Mouse (Mus musculus) limb, embryonic 13.5 days (tissue): Measurements from ENCODE around the gene Rbfox1. TPM values are rescaled to one million over a fixed set of nuclear protein-coding genes. Genes with fewer than 3 reads are reported as not detected.

Source experiments
- ATAC-seq: fragments of 200-750 bp; cut with Nextera tagmentation; 2 replicates; pipeline ENCODE4 v1.8.0; 2017; ENCODE audit warnings: low read depth, moderate number of reproducible peaks, moderate TSS enrichment; ENCODE audit not compliant: low FRiP score
- H3K27ac ChIP-seq: fragments of 300-500 bp; sonication (generic); 2 replicates; pipeline ENCODE4 v1.5.1; 2015; ENCODE audit warnings: inconsistent platforms, mild to moderate bottlenecking, moderate library complexity
- H3K27me3 ChIP-seq: fragments of 300-500 bp; sonication (generic); 2 replicates; pipeline ENCODE4 v1.6.1; 2015; ENCODE audit warnings: mild to moderate bottlenecking, inconsistent platforms
- H3K36me3 ChIP-seq: fragments of 300-500 bp; sonication (generic); 2 replicates; pipeline ENCODE4 v1.6.1; 2015; ENCODE audit warnings: inconsistent platforms, mild to moderate bottlenecking, moderate library complexity
- H3K4me1 ChIP-seq: fragments of 300-500 bp; sonication (generic); 2 replicates; pipeline ENCODE4 v1.6.1; 2015; ENCODE audit warnings: inconsistent platforms
- H3K4me2 ChIP-seq: fragments of 300-500 bp; sonication (generic); replicated peaks from 2 replicates; pipeline ENCODE4 v1.6.1; 2015; ENCODE audit warnings: inconsistent platforms, mild to moderate bottlenecking, moderate library complexity
- H3K4me3 ChIP-seq: fragments of 300-500 bp; sonication (generic); 2 replicates; pipeline ENCODE4 v1.5.1; 2015; ENCODE audit warnings: moderate library complexity, mild to moderate bottlenecking, inconsistent platforms
- H3K9ac ChIP-seq: fragments of 300-500 bp; sonication (generic); 2 replicates; pipeline ENCODE4 v1.6.1; 2015; ENCODE audit warnings: mild to moderate bottlenecking, inconsistent platforms
- H3K9me3 ChIP-seq: fragments of 300-500 bp; sonication (generic); 2 replicates; pipeline ENCODE4 v1.6.1; 2016; ENCODE audit warnings: inconsistent platforms
- WGBS: fragments of 180-500 bp; shearing (Covaris S2); methylation state at CpG from one replicate; pipeline ENCODE4 v1.1.7; 2015; 5-methylcytosine and 5-hydroxymethylcytosine counted together
- polyA plus RNA-seq: library from polyadenylated mRNA; unstranded; fragments of >200 nt; fragmentation: Nextera tagmentation; extraction: Ambion mirVana; gene quantifications from 2 replicates; pipeline ENCODE4 v1.2.1, GENCODE M21; 2015

Gene Rbfox1
- polyA plus RNA-seq, 1 experiment from 2014 or later = 4.1 TPM

- 26% methylated on average over 3 of the region's 3 CpGs for WGBS
- no peaks in the 10 kb centered on the region for H3K36me3 ChIP-seq
- no peak overlapping the region for H3K4me2 ChIP-seq
- no peaks in the 10 kb centered on the region for H3K9me3 ChIP-seq
- H3K4me1 ChIP-seq = 0 out of 2 replicates have a peak, but pooled peaks cover 11% of the 10 kb centered on the region
- no peak overlapping the region for H3K27ac ChIP-seq
- H3K9ac ChIP-seq = no peak overlapping the region
- H3K27me3 ChIP-seq = 0 out of 2 replicates have a peak, but pooled peaks cover 5% of the 10 kb centered on the region
- H3K4me3 ChIP-seq = no peak overlapping the region
- ATAC-seq = no peak
Observed at GRCm38 (mm10) chr16:6479616-6480410, 594.7 kb downstream of the Rbfox1 start.

- Histone ChIP-seq H3K4me1 (0 out of 2 replicates have a peak, but pooled peaks cover 11% of the 10 kb centered on the region), H3K4me3 (no peak overlapping the region), H3K36me3 (no peaks in the 10 kb centered on the region), H3K9ac (no peak overlapping the region), H3K4me2 (no peak overlapping the region), H3K27me3 (0 out of 2 replicates have a peak, but pooled peaks cover 5% of the 10 kb centered on the region), H3K9me3 (no peaks in the 10 kb centered on the region), H3K27ac (no peak overlapping the region)
- WGBS = 11% methylated on average over 5 of the region's 5 CpGs
- ATAC-seq = no peak
Observed at GRCm38 (mm10) chr16:6480411-6480728, 595.2 kb downstream of the Rbfox1 start.

DNA sequence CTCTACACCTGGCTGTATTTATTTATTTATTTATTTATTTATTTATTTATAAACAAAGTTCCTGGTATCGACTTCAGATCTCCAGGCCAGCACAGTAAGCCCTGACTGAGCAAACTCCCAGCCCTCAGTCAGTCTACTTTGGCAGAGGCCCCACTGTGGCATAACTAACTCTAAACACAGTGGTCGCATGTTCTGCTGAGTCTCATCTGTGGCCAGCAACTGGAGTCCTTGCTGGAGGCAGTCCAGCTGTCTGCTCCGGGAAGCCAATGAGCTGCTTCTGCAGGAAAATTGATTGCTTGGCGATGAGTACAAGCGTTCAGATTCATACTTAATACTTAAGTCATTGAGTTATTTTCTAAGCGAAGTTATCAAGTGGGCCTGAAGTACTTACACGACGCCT is 598.5 kb downstream of the Rbfox1 start:
- Histone ChIP-seq H3K4me2 (no peak overlapping the region), H3K27ac (no peak overlapping the region), H3K4me3 (no peak overlapping the region), H3K27me3 (0 out of 2 replicates have a peak, but pooled peaks cover 5% of the 10 kb centered on the region), H3K36me3 (no peaks in the 10 kb centered on the region), H3K9me3 (no peaks in the 10 kb centered on the region), H3K9ac (no peak overlapping the region), H3K4me1 (0 out of 2 replicates have a peak, but pooled peaks cover 11% of the 10 kb centered on the region)
- ATAC-seq = no peak
- WGBS = 76% methylated on average over 8 of the region's 8 CpGs

DNA sequence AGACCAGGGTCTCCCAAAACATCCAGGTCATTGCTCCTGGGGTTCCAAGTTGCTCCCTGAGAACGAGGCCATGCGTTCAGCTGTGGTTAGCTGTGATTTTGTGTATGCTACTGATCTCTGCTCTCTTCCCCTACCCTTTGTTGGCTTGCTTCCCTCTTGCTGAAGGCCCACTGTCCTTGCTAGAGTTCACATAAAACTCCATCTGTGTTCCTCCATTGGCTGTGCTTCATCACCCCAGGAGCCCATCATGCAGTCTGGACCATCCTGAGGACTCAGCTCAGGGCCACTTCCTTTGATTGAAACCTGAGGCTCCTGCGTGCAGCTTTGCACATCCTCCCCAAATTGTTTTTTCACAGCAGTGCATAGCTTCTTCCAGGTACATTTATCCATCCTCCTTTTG is 600.5 kb downstream of the Rbfox1 start:
- Histone ChIP-seq H3K27ac (no peak overlapping the region), H3K27me3 (0 out of 2 replicates have a peak, but pooled peaks cover 5% of the 10 kb centered on the region), H3K4me3 (no peak overlapping the region), H3K36me3 (no peaks in the 10 kb centered on the region), H3K9ac (no peak overlapping the region), H3K9me3 (no peaks in the 10 kb centered on the region), H3K4me1 (no peaks in the 10 kb centered on the region), H3K4me2 (no peak overlapping the region)
- no peak for ATAC-seq
- 81% methylated on average over 3 of the region's 3 CpGs for WGBS

GRCm38 (mm10) chr16:6502219-6502618 is 617.1 kb downstream of the Rbfox1 start:
- Histone ChIP-seq H3K4me1 (no peaks in the 10 kb centered on the region), H3K27me3 (0 out of 2 replicates have a peak, but pooled peaks cover 4% of the 10 kb centered on the region), H3K9me3 (no peaks in the 10 kb centered on the region), H3K4me3 (no peak overlapping the region), H3K9ac (no peak overlapping the region), H3K36me3 (no peaks in the 10 kb centered on the region), H3K4me2 (no peak overlapping the region), H3K27ac (no peak overlapping the region)
- 27% methylated on average over 8 of the region's 8 CpGs for WGBS
- ATAC-seq = no peak

GRCm38 (mm10) chr16:6503573-6504331 is 618.6 kb downstream of the Rbfox1 start:
- Histone ChIP-seq H3K9ac (no peak overlapping the region), H3K4me1 (no peaks in the 10 kb centered on the region), H3K9me3 (no peaks in the 10 kb centered on the region), H3K27ac (no peak overlapping the region), H3K27me3 (0 out of 2 replicates have a peak, but pooled peaks cover 4% of the 10 kb centered on the region), H3K4me2 (no peak overlapping the region), H3K36me3 (no peaks in the 10 kb centered on the region), H3K4me3 (no peak overlapping the region)
- peak; percentile 24; the same call in 1 of the 2 replicates for ATAC-seq
- WGBS = 66% methylated on average over 5 of the region's 5 CpGs

DNA sequence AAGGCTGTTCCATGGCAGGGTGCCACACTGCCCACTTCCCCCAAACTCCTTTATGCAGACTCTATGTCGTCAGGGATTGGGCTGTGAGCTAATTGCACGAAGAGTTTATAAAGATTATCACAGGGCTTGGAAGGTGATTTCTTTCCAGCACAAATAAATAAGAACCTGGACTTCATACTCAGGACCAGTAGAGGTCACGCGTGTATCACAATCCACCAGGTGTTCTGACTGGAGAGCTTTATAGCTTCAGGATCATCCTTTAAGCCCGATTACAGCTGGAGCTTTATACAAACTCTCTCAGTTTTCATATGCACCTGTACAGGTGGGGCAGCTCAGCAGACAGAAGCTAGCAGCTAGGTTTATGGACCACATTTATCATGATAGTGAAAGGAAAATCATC is 623.8 kb downstream of the Rbfox1 start:
- no peak for ATAC-seq
- Histone ChIP-seq H3K9ac (no peak overlapping the region), H3K27me3 (no peaks in the 10 kb centered on the region), H3K27ac (no peak overlapping the region), H3K36me3 (no peaks in the 10 kb centered on the region), H3K9me3 (no peaks in the 10 kb centered on the region), H3K4me1 (no peaks in the 10 kb centered on the region), H3K4me3 (no peak overlapping the region), H3K4me2 (no peak overlapping the region)
- 73% methylated on average over 5 of the region's 5 CpGs for WGBS

DNA sequence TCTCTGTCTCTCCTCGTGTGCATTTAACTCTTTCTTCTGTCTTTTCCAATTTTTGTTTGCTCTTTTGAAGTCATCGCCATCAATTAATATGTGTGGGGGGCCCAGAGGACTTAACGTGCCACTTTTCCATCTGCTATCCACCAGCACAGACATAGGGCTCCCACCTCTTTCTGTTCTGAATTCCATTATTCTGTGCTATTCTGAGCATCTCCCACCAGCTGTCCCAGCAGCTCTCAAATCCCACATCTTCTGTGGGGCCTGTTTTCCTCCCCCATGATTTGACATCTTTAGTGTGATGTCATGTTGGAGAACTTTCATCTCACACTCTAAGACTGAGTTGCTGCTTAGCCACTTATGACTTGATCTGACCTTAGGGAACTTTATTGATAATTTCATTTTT is 634.3 kb downstream of the Rbfox1 start:
- H3K36me3 ChIP-seq = no peaks in the 10 kb centered on the region
- no peaks in the 10 kb centered on the region for H3K27me3 ChIP-seq
- no peak overlapping the region for H3K4me3 ChIP-seq
- 83% methylated on average over 3 of the region's 3 CpGs for WGBS
- no peaks in the 10 kb centered on the region for H3K9me3 ChIP-seq
- no peak overlapping the region for H3K4me2 ChIP-seq
- no peak for ATAC-seq
- H3K9ac ChIP-seq = no peak overlapping the region
- H3K27ac ChIP-seq = no peak overlapping the region
- H3K4me1 ChIP-seq = no peaks in the 10 kb centered on the region

DNA sequence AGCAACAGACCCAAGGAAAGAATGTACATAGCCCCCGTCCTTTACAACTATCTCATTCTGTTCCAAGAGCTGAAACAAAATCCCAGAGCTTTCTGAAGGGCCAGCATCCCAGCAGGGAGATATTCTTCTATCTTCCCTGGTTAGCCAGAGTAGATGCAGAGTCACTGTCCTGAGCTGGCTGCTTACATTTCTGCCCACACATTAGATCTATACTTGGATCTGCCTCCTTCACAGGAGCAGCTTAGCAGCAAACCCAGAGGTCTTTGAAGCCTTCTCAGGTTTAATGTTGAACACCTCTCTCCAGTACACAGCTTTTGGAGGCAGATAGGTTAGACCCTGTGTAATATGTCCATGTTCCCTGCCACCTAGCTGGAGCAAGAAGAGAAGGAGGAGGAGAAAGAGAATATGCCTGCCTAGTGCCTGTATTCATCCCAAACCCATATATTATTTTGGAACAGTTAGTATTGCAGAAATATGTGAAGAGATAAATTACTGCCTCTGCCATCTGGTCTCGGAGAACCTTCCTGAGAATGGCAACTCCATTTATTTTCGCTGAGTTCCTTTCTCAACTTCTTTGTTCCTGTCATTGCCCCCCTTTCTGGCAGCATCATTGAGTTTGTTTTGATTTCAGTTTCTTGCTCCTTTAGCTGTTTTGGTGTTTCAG is 640.5 kb downstream of the Rbfox1 start:
- H3K27ac ChIP-seq = no peak overlapping the region
- no peaks in the 10 kb centered on the region for H3K9me3 ChIP-seq
- H3K27me3 ChIP-seq = no peaks in the 10 kb centered on the region
- H3K36me3 ChIP-seq = no peaks in the 10 kb centered on the region
- H3K4me3 ChIP-seq = no peak overlapping the region
- no peak overlapping the region for H3K4me2 ChIP-seq
- ATAC-seq = no peak
- no peaks in the 10 kb centered on the region for H3K4me1 ChIP-seq
- 72% methylated on average over 3 of the region's 3 CpGs for WGBS
- H3K9ac ChIP-seq = no peak overlapping the region

DNA sequence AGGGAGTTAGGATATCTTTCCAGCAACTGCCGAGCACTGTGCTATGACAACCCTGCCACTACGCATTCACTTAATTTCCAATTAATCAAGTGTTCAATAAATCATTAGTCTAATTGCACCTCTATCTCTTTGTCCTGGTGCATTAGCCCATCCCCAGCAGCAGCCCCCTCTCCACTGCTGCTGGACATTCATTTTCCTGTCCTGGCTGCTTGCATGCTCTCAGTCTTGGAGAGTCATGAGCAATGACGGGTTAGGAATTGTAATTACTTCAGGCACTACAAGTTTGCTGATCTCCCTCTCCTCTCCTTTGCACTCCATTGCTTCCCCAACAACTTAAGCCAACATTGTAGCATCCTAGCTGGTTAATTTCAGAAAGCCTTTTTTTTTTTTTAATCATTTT is 646.3 kb downstream of the Rbfox1 start:
- WGBS = 70% methylated on average over 3 of the region's 3 CpGs
- no peak for ATAC-seq

DNA sequence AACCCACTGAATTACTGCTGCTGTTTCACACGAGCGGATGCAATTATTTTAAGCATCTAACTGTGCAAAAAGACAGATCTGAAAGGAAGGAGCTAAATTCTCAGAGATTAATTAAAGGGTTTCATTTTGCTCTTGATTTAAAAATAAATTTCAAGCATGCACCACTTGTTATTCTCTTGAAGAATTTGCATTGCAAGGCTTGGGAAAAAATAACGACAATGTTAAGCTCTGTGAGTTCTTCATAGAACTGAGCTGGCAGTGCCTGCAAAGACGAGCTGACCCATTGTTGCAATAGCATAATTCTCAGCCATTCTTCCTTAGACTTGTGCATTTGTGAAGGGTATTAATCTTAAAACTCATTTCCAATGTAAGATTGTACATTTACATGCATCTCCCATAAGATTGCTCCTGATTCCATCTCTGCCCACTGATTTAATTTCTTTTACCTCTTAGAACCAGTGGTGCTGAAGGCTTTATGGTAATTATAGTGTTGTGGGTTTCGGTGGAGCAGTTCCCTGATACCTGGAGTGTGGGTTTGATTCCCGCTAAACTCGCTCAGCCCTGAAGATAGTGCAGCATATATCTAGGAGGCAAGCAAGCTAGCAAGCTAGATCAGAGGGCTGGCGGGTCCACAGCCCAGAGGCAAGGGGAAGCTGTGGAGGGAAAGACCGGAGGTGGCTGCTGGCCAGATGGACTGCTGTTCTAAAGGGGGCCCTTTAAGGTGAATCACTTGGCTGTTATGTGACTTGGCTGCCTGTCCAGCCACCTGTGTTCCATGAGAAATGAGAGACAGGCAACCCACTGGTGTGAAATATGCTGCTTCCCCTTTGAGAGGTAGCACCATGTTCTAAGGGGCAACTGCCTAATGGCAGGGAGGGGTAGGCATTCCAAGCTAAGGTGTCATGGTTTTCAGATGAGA is 647.2 kb downstream of the Rbfox1 start:
- Histone ChIP-seq H3K27me3 (no peaks in the 10 kb centered on the region), H3K36me3 (no peaks in the 10 kb centered on the region), H3K9ac (no peak overlapping the region), H3K4me3 (no peak overlapping the region), H3K4me1 (no peaks in the 10 kb centered on the region), H3K9me3 (no peaks in the 10 kb centered on the region), H3K27ac (no peak overlapping the region), H3K4me2 (no peak overlapping the region)
- WGBS = 68% methylated on average over 9 of the region's 9 CpGs
- ATAC-seq = no peak

More for the DNA sequence above, 646.3 kb downstream of the Rbfox1 start:
- Histone ChIP-seq H3K9me3 (no peaks in the 10 kb centered on the region), H3K4me1 (no peaks in the 10 kb centered on the region), H3K27me3 (no peaks in the 10 kb centered on the region), H3K4me2 (no peak overlapping the region), H3K27ac (no peak overlapping the region), H3K36me3 (no peaks in the 10 kb centered on the region), H3K9ac (no peak overlapping the region), H3K4me3 (no peak overlapping the region)
